Mouse (Mus musculus): ENCODE data around the gene Tnf.

DNA sequence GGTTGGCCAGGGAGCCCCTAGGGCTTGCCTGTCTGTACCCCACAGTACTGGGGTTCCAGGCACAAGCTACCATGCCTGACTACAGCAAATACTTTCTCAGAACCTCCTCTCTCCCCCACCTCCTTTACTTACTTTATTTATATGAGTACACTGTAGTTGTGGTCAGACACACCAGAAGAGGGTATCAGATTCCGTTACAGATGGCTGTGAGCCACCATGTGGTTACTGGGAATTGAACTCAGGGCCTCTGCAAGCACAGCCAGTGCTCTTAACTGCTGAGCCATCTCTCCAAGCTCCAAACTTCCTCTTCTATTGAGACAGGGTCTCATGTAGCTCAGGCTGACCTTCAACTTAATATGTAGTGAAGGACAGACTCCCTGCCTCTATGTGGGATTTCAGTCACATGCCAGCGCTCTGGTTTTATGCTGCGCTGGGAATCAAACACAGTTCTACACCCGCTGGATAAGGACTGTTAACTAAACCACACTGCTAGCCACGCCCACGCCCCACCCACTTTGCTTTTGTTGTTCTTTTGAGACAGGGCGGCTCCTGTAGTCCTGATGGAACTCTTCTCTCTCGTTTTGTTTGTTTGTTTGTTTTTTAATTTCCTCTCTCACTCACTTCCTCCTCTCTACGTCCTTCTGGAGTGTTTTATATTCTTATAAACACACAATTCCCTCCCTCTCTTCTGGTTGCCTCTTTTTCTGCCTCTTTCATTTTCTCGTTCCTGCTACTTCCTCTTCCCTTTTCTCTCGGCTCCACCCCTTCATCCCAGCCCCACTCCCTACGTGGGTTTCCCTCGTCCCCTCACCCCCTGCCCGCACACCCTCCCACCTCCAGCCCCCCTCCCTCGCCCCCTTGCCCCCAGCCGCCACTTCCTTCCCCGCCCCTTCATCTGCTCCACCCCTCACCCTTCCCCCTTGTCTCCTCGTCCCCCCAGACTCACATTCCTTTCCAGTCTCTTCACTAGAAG, 15.9 kb downstream of the Tnf start:
- TF ChIP-seq CTCF (IDR thresholded peaks at IDR 0.05; ENCODE audit: insufficient read depth, low read depth, low read length): no peak
- TF ChIP-seq POLR2A (IDR thresholded peaks at IDR 0.05; ENCODE audit: insufficient read depth, low read depth, low read length): no peak

Data from olfactory bulb, adult 2 months (tissue).